Mouse (Mus musculus): ENCODE data around the gene Mcm3ap.

The Mcm3ap gene

DNA sequence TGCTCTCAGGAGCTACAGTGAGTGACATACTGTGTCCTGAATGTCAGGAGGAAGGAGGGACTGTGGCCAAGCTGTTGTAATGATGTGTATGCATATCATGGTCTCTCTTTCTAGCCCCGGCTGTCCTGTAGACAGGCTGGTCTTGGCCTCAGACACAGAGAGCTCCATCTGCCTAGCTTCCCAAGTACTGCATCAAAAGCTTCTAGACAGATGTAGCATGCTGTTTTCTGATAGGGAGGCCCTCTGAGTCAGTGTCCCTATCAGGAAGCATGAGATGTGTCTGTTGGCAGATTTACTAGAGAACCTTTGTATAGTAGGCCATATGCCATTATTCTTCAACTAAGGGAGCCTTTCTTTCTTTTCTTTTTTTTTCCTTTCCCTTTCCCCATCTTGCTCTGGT lies 24.8 kb downstream of the Mcm3ap start:
- in situ Hi-C loops (cut with MboI, MseI), result no loop called here

DNA sequence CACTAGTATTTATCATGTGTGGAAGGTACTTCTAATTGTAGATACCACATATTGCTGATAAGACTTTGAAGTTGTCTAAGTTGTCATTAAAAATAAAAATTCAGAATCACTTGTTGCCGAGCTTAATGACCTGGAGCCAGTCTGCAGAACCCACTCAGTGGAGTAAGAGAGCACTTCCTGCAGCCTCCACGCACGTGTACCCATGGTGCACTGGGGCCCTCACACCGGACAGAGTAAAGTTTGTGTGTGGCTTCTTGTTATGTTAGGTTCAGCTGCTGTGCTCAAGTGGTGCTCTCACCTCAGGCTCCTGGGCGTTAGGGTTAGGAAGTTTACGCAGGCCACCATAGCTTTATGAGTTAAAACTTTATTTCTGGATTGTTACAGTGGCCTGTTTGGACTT lies 26.8 kb downstream of the Mcm3ap start:
- in situ Hi-C loops (cut with MboI, MseI), result no loop called here

- in situ Hi-C loops (cut with MboI, MseI), result no loop called here
These were observed 27.6 kb downstream of the Mcm3ap start for GRCm38 (mm10) chr10:76496366-76496765.

DNA sequence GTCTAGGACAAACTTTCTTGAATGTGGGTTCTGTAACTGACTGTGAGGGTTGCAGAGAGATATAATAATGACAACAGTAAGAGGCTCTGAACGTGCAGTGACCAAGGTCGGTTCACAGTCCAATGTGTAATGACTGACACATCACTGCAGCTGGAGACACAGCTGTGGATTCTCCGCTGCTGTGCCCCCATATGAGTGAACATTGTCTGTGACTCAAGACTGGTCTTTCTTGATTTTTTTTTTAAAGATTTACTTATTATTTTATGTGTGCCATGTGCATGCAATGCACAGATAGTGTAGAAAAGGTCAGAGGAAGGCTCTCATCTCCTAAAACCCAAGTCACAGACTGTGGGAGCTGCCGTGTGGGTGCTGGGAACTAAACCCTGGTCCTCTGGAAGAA lies 28.8 kb downstream of the Mcm3ap start:
- in situ Hi-C loops (cut with MboI, MseI), result no loop called here

GRCm38 (mm10) chr10:76504271-76504943 lies 35.7 kb downstream of the Mcm3ap start:
- in situ Hi-C loops (cut with MboI, MseI), result no loop called here

DNA sequence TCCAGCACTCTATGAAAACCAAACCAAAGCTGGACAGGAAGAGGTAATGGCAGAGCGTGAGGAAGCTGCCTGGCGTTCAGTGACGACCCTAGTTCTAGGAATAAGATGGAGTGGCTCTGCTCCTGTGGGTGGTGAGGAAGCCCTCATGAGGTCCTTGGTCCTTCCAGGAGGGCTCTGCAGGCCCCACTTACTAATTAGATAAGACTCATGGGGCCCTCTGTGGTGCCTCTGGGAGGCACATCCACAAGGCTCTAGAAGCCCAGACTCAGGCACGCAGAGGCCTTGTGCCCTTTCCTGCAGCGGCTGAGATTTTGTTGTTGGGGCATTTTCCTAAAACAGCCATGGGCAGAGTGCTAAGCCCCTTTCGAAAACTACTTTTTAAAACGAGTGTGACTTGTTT lies 37.1 kb downstream of the Mcm3ap start:
- in situ Hi-C loops (cut with MboI, MseI), result no loop called here

DNA sequence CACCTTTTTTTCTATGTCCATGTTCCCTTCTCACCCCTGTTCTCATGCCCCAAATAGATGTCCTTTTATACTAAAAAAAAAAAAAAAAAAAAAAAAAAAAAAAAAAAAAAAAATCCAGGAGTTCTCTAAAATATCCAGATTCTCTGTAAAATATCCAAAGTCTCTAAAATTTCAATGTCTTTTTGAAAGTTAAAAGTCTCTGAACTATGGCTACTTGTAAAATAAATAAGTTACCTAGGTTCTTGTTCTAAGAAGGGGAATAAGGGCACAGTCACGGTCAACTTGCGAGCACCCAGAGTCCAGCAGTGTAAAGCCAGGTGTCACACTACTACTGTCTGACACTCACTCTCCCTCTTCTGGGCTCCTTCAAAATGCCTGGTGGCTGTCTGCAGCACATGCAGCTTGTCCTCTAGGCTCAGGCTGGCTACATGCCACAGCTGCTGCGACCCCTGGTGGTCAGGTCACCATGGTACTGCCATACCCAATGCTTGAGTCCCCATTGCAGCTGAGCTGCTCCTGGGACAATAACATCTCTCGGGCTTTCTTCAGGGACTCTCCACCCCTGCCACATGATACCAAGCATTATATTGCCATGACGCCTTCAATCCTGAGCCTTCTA lies 44.3 kb downstream of the Mcm3ap start:
- in situ Hi-C loops (cut with MboI, MseI), result no loop called here

DNA sequence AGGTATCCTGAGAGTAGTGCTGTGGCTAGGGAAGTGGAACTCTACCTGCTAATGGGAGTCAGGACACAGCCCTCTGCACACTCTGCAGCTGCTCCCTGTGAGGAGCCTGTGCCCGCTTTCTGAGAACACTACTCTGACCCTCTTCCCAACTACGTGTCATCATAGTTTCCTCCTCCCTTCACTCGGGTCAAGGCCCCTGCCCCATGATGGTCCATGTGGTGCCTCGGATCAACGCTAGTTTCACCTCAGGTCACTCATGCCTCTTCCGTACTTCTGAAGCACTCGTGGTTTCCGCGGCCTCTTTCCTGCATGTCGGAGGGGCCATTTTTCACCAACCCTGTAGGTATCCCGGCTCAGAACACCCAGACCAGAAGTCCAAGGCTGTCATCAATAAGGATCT lies 62.2 kb downstream of the Mcm3ap start:
- in situ Hi-C loops (cut with MboI, MseI), result loop anchor here (10.0 kb wide), 1 partner anchor 504 kb away; the partner anchor contains the start of gene Slc19a1

- in situ Hi-C loops (cut with MboI, MseI), result loop anchor here (10.0 kb wide), 1 partner anchor 503 kb away; the partner anchor contains the start of gene Slc19a1
These were observed 62.6 kb downstream of the Mcm3ap start, which contains the start of gene Lss for GRCm38 (mm10) chr10:76531375-76531774. Gene Lss (plus strand): TSS chr10:76531588.

DNA sequence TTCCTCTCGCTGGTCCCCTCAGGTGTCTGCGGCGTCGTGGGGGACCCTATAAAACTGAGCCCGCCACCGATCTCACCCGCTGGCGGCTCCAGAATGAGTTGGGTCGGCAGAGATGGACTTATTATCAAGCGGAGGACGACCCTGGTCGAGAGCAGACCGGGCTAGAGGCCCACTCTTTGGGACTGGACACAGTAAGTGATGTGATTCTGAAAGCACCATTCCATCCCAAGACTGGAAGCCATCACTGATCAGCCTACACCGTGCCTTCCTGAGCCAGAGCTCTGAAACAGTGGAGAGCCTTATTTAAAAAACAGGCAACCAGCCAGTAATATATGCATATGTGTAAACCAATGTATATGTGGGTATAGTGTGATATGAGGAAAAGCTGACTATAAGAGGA lies 63.1 kb downstream of the Mcm3ap start:
- in situ Hi-C loops (cut with MboI, MseI), result loop anchor here (10.0 kb wide), 1 partner anchor 503 kb away; the partner anchor contains the start of gene Slc19a1

DNA sequence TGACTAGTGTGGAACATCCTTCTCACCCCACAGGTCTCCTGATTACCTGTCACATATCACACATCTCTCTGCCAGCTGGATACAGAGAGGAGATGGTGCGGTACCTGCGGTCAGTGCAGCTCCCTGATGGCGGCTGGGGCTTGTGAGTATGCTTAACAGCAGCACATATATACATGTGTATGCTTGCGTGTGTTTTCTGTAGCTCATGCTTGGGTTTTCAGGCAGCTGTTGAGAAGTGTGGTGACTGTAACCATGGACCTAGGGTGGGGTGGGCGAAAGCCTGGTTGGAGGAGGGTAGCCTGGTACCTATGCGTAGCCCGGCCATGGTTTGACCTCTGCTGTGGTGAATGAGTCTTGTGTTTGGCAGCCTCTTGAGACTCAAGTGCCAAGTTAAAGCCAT lies 66.8 kb downstream of the Mcm3ap start:
- in situ Hi-C loops (cut with MboI, MseI), result loop anchor here (10.0 kb wide), 1 partner anchor 499 kb away; the partner anchor contains the start of gene Slc19a1

- in situ Hi-C loops (cut with MboI, MseI), result loop anchor here (10.0 kb wide), 1 partner anchor 497 kb away; the partner anchor contains the start of gene Slc19a1
These were observed 68.9 kb downstream of the Mcm3ap start for GRCm38 (mm10) chr10:76537619-76538018.

DNA sequence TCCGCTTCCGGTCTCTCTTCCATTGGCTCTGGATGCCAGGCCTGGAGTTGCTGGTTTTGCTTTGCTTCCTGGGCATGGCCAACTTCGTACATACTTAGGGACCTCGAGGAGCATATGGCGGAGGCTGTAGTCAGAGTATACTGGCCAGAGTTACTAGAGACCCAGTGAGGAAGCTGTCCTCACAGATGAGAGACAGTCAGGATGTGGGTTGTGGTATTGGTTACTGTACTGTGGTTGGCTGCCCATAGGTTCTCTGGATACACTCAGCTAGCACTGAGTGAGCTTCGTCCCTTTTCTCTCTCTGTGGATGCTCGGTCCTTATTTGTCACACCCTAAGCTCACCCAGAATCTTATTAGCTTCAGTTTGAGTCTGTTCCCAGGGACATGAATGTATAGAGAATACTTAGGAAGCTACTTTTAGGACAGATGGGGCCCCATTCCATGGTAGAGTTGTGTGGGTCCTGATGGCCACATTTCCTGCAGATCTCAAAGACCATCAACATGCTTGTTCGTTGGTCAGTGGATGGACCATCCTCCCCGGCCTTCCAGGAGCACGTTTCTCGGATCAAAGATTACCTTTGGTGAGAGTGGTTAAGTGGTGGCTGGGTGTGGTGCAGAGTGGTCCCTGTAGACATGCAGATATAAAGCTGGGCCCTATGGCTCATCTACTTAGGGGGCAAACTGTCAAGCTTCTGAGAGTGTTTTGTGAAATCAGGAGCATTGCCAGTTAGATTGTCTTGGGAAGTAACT lies 72.8 kb downstream of the Mcm3ap start:
- in situ Hi-C loops (cut with MboI, MseI), result no loop called here

DNA sequence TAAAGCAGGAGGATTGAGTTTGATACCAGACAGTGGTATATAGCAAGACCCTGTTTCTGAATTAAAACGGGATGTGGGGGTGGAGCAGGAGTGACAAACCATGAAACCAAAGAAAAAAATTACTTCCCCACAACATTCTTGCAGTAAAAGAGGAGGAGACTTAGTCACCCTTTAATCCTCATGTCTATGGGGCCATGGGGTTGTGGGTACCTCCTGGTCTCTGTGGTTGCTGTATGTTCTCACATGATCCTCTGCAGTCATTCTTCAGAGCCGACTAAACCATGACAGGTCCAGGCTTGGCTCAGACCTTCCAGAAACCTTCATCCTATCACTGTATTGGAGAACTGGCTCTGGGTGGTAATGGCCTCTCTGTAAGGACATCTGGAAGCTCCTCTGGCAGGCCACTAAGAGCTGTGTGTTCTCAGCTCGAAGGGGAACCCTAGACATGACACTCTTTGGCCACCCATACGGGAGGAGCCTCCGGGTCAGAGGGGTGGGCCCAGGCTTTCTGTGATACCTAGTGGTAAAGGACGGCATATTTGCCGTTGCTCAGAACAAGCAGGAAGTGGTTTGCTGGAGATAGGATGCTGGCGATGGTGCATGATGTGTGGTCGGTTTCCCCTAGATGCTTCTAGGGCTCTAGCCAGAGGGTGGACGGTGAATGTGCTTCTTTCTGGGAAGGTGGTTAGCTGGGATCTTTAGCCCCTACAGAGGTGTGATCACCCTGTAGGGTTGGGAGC lies 74.1 kb downstream of the Mcm3ap start:
- in situ Hi-C loops (cut with MboI, MseI), result no loop called here

GRCm38 (mm10) chr10:76546566-76546965 lies 77.8 kb downstream of the Mcm3ap start:
- in situ Hi-C loops (cut with MboI, MseI), result no loop called here

- in situ Hi-C loops (cut with MboI, MseI), result no loop called here
These were observed 79.5 kb downstream of the Mcm3ap start for GRCm38 (mm10) chr10:76548218-76548617.

- in situ Hi-C loops (cut with MboI, MseI), result no loop called here
These were observed 81.7 kb downstream of the Mcm3ap start for GRCm38 (mm10) chr10:76550458-76550857.

- in situ Hi-C loops (cut with MboI, MseI), result no loop called here
These were observed 82.8 kb downstream of the Mcm3ap start for GRCm38 (mm10) chr10:76551556-76551955.

DNA sequence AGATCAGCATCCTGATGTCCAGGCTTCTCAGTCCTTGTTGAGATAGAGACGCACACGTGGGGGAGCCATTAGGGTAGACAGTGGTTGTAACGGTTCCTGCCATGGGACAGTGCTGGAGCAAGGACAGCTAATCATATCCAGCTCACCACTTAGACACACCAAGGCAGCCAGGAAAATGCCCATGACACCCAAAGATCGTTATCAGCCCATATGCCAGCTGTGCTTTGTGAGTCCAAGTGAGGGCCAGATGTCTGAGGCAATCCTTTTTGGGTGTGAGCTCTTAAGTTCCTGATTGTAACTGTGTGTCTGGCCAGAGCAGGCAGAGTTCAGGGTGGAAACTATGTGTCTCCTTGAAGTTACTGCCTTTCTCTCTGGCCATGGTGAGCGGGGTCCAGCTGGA lies 85.3 kb downstream of the Mcm3ap start:
- in situ Hi-C loops (cut with MboI, MseI), result no loop called here

GRCm38 (mm10) chr10:76561972-76562371 lies 93.2 kb downstream of the Mcm3ap start, which contains the start of gene Spatc1l:
Gene Spatc1l (plus strand): TSS chr10:76562272.
- in situ Hi-C loops (cut with MboI, MseI), result no loop called here

All from T-helper 1 cell (primary cell).